Mouse (Mus musculus): ENCODE measurements around the gene Wdr59.

Wdr59 gene

GRCm38 (mm10) chr8:111490034-111490591 lies 31.8 kb downstream of the Wdr59 start:
- DNase-seq = no peak

- no peak for DNase-seq
These were observed 41.2 kb downstream of the Wdr59 start for GRCm38 (mm10) chr8:111480691-111481090.

GRCm38 (mm10) chr8:111477761-111478465 lies 44.0 kb downstream of the Wdr59 start:
- DNase-seq = no peak

GRCm38 (mm10) chr8:111471526-111472081 lies 50.3 kb downstream of the Wdr59 start:
- no peak for DNase-seq

GRCm38 (mm10) chr8:111469013-111469412 lies 52.9 kb downstream of the Wdr59 start:
- DNase-seq = no peak

GRCm38 (mm10) chr8:111465341-111465740 lies 56.6 kb downstream of the Wdr59 start:
- DNase-seq = no peak

- no peak for DNase-seq
These were observed 57.4 kb downstream of the Wdr59 start for GRCm38 (mm10) chr8:111464526-111464925.

GRCm38 (mm10) chr8:111449671-111450070 lies 72.2 kb downstream of the Wdr59 start:
- DNase-seq = no peak

- DNase-seq = no peak
These were observed 75.8 kb downstream of the Wdr59 start for GRCm38 (mm10) chr8:111445960-111446660.

- DNase-seq = no peak
These were observed 76.3 kb downstream of the Wdr59 start for GRCm38 (mm10) chr8:111445558-111445957.

- no peak for DNase-seq
These were observed 77.6 kb downstream of the Wdr59 start for GRCm38 (mm10) chr8:111444245-111444644.

- DNase-seq = peak; percentile 83
These were observed 82.7 kb downstream of the Wdr59 start for GRCm38 (mm10) chr8:111439189-111439588.

- no peak for DNase-seq
These were observed 86.6 kb downstream of the Wdr59 start for GRCm38 (mm10) chr8:111435071-111435828.

- peak; percentile 79 for DNase-seq
These were observed 97.2 kb downstream of the Wdr59 start for GRCm38 (mm10) chr8:111424646-111425045.

GRCm38 (mm10) chr8:111424181-111424580 lies 97.7 kb downstream of the Wdr59 start:
- peak; percentile 75 for DNase-seq

GRCm38 (mm10) chr8:111422614-111423013 lies 99.3 kb downstream of the Wdr59 start:
- DNase-seq = no peak

GRCm38 (mm10) chr8:111419171-111419570 lies 102.7 kb downstream of the Wdr59 start:
- no peak for DNase-seq

- peak; percentile 48 for DNase-seq
These were observed 103.3 kb downstream of the Wdr59 start for GRCm38 (mm10) chr8:111418601-111419000.

GRCm38 (mm10) chr8:111417222-111417621 lies 104.7 kb downstream of the Wdr59 start:
- no peak for DNase-seq

GRCm38 (mm10) chr8:111403391-111403790 lies 118.5 kb downstream of the Wdr59 start:
- no peak for DNase-seq

Data from cerebellum, adult 8-10 months (tissue).